Mouse (Mus musculus) cerebral cortex, adult 2 months (tissue): ENCODE data around the gene Elane.

ENCODE experiments used
- WGBS: fragments of 180-500 bp; shearing (Covaris S2); methylation state at CpG from one replicate; pipeline ENCODE4 v1.1.7; 2018; 5-methylcytosine and 5-hydroxymethylcytosine counted together

The Elane gene

GRCm38 (mm10) chr10:79857894-79858293 lies 28.2 kb upstream of the Elane start:
- WGBS = 56% methylated on average over 2 of the region's 2 CpGs

- WGBS = 25% methylated on average over 17 of the region's 17 CpGs
Observed at GRCm38 (mm10) chr10:79858416-79859074, 27.5 kb upstream of the Elane start.

DNA sequence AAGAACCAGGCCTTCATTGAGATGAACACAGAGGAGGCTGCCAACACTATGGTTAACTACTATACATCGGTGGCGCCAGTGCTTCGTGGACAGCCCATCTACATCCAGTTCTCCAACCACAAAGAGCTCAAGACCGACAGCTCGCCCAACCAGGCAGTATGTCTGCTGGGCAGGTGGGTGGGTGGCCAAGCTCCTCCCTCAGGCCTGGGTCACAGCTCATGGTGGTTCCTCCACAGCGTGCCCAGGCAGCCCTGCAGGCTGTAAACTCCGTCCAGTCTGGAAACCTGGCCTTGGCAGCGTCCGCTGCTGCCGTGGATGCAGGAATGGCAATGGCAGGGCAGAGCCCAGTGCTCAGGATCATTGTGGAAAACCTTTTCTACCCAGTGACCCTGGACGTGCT lies 26.9 kb upstream of the Elane start:
- WGBS = 61% methylated on average over 11 of the region's 11 CpGs

DNA sequence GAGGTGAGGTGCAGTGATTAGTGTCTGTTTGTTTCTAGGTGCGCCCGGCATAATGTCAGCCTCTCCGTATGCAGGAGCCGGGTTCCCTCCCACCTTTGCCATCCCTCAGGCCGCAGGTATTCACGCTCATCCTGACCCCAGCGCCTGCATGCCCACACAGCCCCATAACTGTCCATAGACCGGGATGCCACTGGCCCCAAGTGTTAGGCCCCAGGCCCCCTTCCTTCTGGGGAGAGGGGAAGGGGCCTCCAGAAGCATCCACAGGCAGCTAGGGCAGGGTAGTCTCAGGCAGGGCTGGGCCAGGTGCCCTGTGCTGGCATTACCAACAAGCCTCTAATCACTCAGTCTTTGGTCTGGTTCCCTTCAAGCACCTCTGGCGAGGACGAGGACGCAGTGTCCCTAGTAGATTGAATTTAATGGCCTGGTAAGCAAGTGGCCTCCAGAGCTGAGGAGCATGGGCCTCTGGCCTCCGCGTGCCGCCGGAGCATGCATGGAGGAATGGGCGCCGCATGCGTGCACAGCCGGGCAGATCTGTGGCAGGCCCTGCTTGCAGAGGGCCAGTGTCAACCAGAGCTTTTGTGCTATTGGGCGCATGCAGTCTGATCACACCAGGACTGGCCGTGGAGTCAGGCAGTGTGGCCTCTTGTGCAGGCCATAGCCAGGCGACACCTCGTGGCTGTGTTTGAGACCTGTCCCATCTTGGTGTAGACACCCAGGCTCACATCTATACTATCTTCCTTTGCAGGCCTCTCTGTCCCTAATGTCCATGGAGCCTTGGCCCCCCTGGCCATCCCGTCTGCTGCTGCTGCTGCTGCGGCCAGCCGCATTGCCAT lies 25.8 kb upstream of the Elane start:
- 91% methylated on average over 26 of the region's 26 CpGs for WGBS

- WGBS = 56% methylated on average over 25 of the region's 25 CpGs
Observed at GRCm38 (mm10) chr10:79861230-79862048, 24.6 kb upstream of the Elane start.

DNA sequence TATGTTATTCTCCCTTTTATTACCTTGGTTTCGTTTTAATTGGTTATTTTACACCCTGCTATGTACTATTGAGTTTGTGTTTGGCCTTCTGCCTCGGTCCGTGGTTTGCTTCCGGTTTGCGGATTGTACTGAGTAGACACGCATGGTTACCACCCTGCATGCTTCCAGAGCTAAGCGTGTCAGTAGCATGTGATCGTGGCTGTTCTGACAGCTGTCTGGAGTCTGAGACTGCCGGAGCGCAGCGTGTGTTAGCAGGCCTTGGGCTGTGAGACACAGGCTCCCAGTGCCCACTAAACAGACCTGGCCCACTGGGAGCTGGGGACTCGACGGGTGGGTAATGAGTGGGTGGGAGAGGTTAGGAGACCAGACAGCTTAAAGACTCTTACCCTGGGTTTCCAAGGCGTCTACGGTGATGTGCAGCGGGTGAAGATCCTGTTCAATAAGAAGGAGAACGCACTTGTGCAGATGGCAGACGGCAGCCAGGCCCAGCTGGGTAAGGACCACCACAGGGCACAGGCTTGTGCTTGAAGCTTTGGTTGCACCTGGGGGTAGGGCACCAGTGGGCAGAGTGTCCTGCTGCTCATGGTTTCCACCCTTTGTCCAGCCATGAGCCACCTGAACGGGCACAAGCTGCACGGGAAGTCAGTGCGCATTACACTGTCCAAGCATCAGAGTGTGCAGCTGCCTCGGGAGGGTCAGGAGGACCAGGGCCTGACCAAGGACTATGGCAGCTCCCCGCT lies 23.8 kb upstream of the Elane start:
- WGBS = 62% methylated on average over 23 of the region's 23 CpGs

DNA sequence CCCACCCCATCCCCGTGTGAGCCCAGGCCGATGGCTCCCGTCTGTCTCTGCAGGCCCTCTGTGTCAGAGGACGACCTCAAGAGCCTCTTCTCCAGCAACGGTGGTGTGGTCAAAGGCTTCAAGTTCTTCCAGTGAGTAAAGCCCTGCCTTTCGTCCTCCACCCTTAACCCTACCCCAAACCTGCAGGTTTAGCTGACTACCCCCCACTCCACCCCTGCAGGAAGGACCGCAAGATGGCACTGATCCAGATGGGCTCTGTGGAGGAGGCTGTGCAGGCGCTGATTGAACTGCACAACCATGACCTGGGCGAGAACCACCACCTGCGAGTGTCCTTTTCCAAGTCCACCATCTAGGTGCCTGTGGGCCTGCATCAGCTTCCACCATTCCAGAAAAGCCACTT lies 23.1 kb upstream of the Elane start:
- WGBS = 63% methylated on average over 10 of the region's 10 CpGs

DNA sequence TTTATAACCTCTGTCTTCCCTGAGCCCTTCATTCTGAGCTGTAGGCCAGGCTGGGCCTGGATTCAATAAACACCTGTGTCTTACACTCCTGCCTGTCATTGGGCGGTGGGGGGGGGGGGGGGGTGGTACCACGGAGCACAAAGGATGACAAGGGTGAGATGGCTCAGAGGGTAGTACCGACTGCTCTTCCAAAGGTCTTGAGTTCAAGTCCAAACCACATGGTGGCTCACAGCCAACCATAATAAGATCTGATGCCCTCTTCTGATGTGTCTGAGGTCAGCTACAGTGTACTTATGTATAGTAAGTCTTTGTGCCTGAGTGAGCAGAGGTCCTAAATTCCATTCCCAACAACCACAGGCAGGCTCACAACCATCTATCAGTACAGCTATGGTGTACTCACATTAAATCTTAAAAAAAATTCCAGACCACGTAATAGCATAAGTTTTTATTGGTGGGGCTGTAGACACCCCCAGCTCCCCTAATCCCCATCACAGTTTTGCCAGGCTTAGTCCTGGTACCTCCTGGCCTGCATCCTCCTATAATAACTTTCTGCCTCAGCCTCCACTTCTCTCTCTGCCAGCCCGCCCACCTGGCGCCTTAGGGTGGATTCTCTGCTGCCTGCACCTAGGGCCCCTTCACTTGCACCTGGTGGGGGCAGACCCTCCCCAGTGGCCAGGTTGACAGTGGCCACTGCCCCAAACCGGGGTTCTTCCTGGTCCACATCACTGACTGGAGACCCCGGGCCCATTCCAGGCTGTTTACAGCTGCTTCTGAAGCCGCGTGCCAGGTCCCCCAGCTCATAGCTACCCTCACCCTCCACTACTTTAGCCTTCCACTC lies 21.5 kb upstream of the Elane start:
- 42% methylated on average over 10 of the region's 10 CpGs for WGBS

DNA sequence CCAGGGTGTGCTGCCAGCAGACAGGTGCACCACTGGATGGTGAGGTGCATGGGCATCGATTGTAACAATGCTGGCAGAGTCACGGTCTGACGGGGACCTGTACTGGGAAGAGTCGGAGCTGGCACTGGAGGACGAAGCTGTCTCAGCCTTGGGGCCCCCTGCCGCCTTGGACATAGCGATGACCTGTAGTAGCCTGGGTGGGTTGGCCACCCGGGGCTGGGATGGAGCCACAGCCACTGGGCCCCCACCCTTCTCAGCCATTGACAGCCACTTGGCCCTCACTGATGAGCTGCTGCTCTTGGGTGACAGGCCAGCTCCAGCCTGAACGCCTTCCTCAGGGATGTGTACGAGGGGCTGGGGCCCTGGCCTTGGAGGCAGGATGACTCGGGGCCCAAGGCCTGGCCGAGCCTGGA lies 20.9 kb upstream of the Elane start:
- WGBS = 54% methylated on average over 12 of the region's 12 CpGs

GRCm38 (mm10) chr10:79865801-79866295 lies 20.2 kb upstream of the Elane start:
- whole genome bisulfite sequencing = 73% methylated on average over 19 of the region's 19 CpGs

- WGBS = 82% methylated on average over 11 of the region's 11 CpGs
Observed at GRCm38 (mm10) chr10:79866601-79867000, 19.4 kb upstream of the Elane start.

GRCm38 (mm10) chr10:79871845-79872244 lies 14.2 kb upstream of the Elane start:
- WGBS = 50% methylated on average over 8 of the region's 8 CpGs

DNA sequence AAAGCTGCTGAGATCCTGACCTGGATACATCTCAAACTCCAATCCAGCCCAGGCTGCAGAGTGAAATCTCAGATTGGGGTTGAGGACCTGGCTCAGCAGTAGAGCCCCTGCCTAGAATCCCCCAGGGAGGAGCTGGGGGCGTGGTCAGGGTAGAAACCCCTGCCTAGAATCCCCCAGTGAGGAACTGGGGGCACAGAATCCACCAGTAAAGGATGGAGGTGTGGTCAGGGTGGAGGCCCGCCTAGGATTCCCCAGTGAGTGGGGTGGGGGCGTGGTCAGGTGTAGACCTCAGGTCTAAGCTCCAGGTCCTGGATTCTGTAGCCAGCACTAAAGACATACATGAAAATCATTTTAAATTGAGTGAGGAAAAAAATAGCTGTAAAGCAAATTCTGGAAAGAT lies 13.2 kb upstream of the Elane start:
- 52% methylated on average over 3 of the region's 3 CpGs for WGBS

GRCm38 (mm10) chr10:79873313-79873712 lies 12.7 kb upstream of the Elane start:
- 12% methylated on average over 6 of the region's 6 CpGs for WGBS

GRCm38 (mm10) chr10:79873715-79874289 lies 12.2 kb upstream of the Elane start:
- WGBS = 2% methylated on average over 26 of the region's 26 CpGs

- 1% methylated on average over 57 of the region's 57 CpGs for WGBS
Observed at GRCm38 (mm10) chr10:79874290-79874862, 11.7 kb upstream of the Elane start, which contains the start of the genes Prtn3 and Plppr3. Gene Prtn3, plus strand, starts transcription at chr10:79874476. Gene Plppr3, minus strand, starts transcription at chr10:79874634.

DNA sequence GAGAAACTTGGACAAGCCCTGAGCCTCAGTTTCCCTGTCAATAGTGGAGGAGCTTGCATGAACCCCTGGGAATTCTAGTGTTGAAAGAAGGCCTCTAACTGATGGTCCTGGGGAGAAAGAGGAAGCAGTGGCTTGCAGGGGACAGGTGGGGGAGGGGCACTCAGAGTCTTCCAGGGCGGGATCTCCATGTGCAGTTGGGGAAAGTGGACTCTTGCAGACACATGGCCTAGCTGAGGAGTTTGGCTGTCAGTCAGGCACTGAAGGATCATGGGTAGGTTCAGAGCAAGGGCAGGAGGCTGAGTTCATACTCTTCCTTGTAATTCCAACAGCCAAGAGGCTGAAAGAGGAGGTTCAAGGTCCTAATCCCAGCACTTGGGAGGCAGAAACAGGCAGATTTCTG lies 8.9 kb upstream of the Elane start:
- WGBS = 82% methylated on average over 1 of the region's 1 CpGs

GRCm38 (mm10) chr10:79877757-79878156 lies 8.3 kb upstream of the Elane start:
- WGBS = 69% methylated on average over 12 of the region's 12 CpGs

GRCm38 (mm10) chr10:79879527-79879926 lies 6.5 kb upstream of the Elane start:
- 74% methylated on average over 3 of the region's 3 CpGs for WGBS

DNA sequence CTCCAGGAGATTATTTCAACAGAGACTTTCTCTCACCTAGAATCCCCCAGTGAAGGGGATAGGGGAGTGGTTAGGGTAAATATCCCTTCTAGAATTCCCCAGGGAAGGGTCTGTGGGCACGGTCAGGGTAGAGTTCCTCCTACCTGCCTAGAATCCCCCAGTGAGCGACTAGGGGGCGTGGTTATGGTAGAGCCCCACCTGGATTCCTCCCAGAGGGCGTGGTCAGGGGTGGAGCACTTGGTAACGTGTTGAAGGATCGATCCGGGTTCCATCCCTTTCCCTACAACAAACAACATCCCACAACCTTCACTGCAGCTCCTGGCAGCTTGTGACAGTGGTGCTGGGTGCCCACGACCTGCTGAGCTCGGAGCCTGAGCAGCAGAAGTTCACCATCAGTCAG lies 5.3 kb upstream of the Elane start:
- 31% methylated on average over 9 of the region's 9 CpGs for WGBS
